Mouse (Mus musculus) retina, embryonic 14.5 days (tissue): ENCODE measurements around the gene Tln2.
A peak's percentile ranks its signal among the peaks of the same experiment; 100 is the strongest.
"Not testable (repeated sequence)": the region's sequence is repeated elsewhere in the genome, so short reads cannot be mapped to it uniquely, and the experiment has no call there.

Experiments
- DNase-seq: peaks from one replicate; pipeline ENCODE4 v3.0.0-alpha.2; 2015; ENCODE audit warnings: low spot score

Tln2 gene

GRCm38 (mm10) chr9:67361511-67361910, 198.0 kb downstream of the Tln2 start:
- DNase-seq = no peak

- DNase-seq = no peak
Observed at GRCm38 (mm10) chr9:67354356-67354755, 205.1 kb downstream of the Tln2 start.

GRCm38 (mm10) chr9:67353365-67353764, 206.1 kb downstream of the Tln2 start:
- no peak for DNase-seq

- no peak for DNase-seq
Observed at GRCm38 (mm10) chr9:67348983-67349382, 210.5 kb downstream of the Tln2 start.

- no peak for DNase-seq
Observed at GRCm38 (mm10) chr9:67347184-67347583, 212.3 kb downstream of the Tln2 start.

- no peak for DNase-seq
Observed at GRCm38 (mm10) chr9:67331281-67331680, 228.2 kb downstream of the Tln2 start.

- DNase-seq = no peak
Observed at GRCm38 (mm10) chr9:67328451-67328850, 231.1 kb downstream of the Tln2 start.

GRCm38 (mm10) chr9:67321886-67322285, 237.6 kb downstream of the Tln2 start:
- no peak for DNase-seq

- DNase-seq = peak; percentile 81
Observed at GRCm38 (mm10) chr9:67315356-67315755, 244.1 kb downstream of the Tln2 start.

GRCm38 (mm10) chr9:67304992-67305391, 254.5 kb downstream of the Tln2 start:
- no peak for DNase-seq

- no peak for DNase-seq
Observed at GRCm38 (mm10) chr9:67303986-67304385, 255.5 kb downstream of the Tln2 start.

GRCm38 (mm10) chr9:67303038-67303437, 256.5 kb downstream of the Tln2 start:
- DNase-seq = no peak

- no peak for DNase-seq
Observed at GRCm38 (mm10) chr9:67302386-67302989, 257.0 kb downstream of the Tln2 start.

GRCm38 (mm10) chr9:67301571-67301970, 257.9 kb downstream of the Tln2 start:
- no peak for DNase-seq

- no peak for DNase-seq
Observed at GRCm38 (mm10) chr9:67300769-67301168, 258.7 kb downstream of the Tln2 start.

GRCm38 (mm10) chr9:67300346-67300745, 259.2 kb downstream of the Tln2 start:
- no peak for DNase-seq

- DNase-seq = no peak
Observed at GRCm38 (mm10) chr9:67299164-67299563, 260.3 kb downstream of the Tln2 start.

- DNase-seq = no peak
Observed at GRCm38 (mm10) chr9:67297236-67297889, 262.1 kb downstream of the Tln2 start.

- DNase-seq = no peak
Observed at GRCm38 (mm10) chr9:67287457-67287856, 272.0 kb downstream of the Tln2 start.

GRCm38 (mm10) chr9:67286801-67287200, 272.7 kb downstream of the Tln2 start:
- no peak for DNase-seq

GRCm38 (mm10) chr9:67285544-67285943, 274.0 kb downstream of the Tln2 start:
- DNase-seq = no peak

GRCm38 (mm10) chr9:67281812-67282211, 277.7 kb downstream of the Tln2 start:
- DNase-seq = no peak

GRCm38 (mm10) chr9:67280311-67280710, 279.2 kb downstream of the Tln2 start:
- DNase-seq = not testable (repeated sequence)

- no peak for DNase-seq
Observed at GRCm38 (mm10) chr9:67276446-67276845, 283.1 kb downstream of the Tln2 start.
